Mouse (Mus musculus): Measurements from ENCODE around the gene Pgpep1. TPM values are rescaled to one million over a fixed set of nuclear protein-coding genes. Genes with fewer than 3 reads are reported as not detected.

Gene Pgpep1
- 15.2 and 22.9 TPM in 2 replicates for total RNA-seq (2012; rRNA removed)
- total RNA-seq (2014; rRNA removed): 10.3 and 12.3 TPM in 2 replicates
- polyA plus RNA-seq (2012; ENCODE audit: insufficient read length, low read depth): 30.0 and 35.1 TPM in 2 replicates

DNA sequence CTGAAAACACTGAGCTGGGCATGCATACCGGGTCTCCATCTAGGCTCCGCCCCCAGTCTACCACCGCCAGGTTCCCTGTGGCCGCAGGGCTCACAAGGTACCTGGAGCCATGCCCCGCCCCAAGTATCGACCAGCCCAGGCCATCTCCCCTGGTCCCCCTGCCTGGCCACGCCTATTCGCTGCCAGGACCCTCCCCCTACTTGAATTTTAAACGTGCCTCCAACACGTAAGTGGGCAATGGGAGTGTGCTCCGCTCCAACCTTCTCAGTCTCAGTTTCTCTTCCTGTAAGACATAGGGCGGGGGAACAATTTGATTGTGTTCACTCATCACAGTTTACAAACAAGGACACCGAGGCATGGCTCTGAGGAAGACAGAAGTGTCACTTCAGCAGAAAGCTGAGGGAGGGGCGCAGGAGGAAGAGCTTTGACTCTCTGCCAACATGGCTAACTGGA is at the start of gene Pgpep1:
Gene Pgpep1 (minus strand): TSS at position 116 of the 453 bp plus-strand sequence.
- H3K4me1 ChIP-seq (ENCODE audit: control insufficient read depth in 1 of 2, insufficient read depth in 2 of 2): peaks cover 10 to 47% of the 10 kb centered on the region in 2 experiments
- peak; percentile 56 for DNase-seq (ENCODE audit: extremely low read depth)
- dilution Hi-C loops (cut with MboI; ENCODE audit: extremely low pct_ligation_motif_present, extremely low pct_unique_long_range_greater_than_20kb, low sequenced_read_pairs): no loop called here
- peak within 1 kb of the TSS; percentile 77 for H3K9ac ChIP-seq (ENCODE audit: insufficient read depth, low read depth)
- peaks cover 12% of the 10 kb centered on the region; the same call in 1 of the 2 replicates for H3K79me2 ChIP-seq (replicated peaks; ENCODE audit: control insufficient read depth, extremely low read depth, insufficient read depth, poor library complexity, severe bottlenecking)
- H3K4me3 ChIP-seq (replicated peaks in 1 of 3; ENCODE audit: low read depth in 2 of 3, low read length in 2 of 3, poor library complexity in 1 of 3): peak within 1 kb of the TSS; percentile 79 to 89 (median 80)
- in situ Hi-C loops (cut with MboI; ENCODE audit: low pct_ligation_motif_present, low pct_unique_long_range_greater_than_20kb, low sequenced_read_pairs): loop anchor here (10.0 kb wide), 1 partner anchor 55 kb away; the partner anchor contains the start of gene Gm3336
- 0 out of 2 replicates have a peak, but pooled peaks have one; percentile 21 for TF ChIP-seq POLR2A (IDR thresholded peaks at IDR 0.05; ENCODE audit: low read depth, low read length)
- TF ChIP-seq MAZ (IDR thresholded peaks at IDR 0.05; ENCODE audit: low read depth, low read length): no peak
- TF ChIP-seq MXI1 (IDR thresholded peaks at IDR 0.05; ENCODE audit: low read depth, low read length): peak; percentile 62
- peak; percentile 58 for TF ChIP-seq BHLHE40 (IDR thresholded peaks at IDR 0.05; ENCODE audit: low read depth, low read length)
- peaks cover 1% of the 10 kb centered on the region for H3K27me3 ChIP-seq (replicated peaks)
- no peaks in the 10 kb centered on the region for H3K9me3 ChIP-seq (replicated peaks; ENCODE audit: low read length)
- peak within 1 kb of the TSS; percentile 76 for H3K4me2 ChIP-seq (ENCODE audit: insufficient read depth, low read depth, poor library complexity, severe bottlenecking)
- peaks cover 4 to 27% of the 10 kb centered on the region in 2 experiments for H3K36me3 ChIP-seq (replicated peaks in 1 of 2; ENCODE audit: control insufficient read depth in 1 of 2, insufficient read depth in 1 of 2, low read length in 1 of 2)
- peak within 1 kb of the TSS; percentile 41 for H3K27ac ChIP-seq (ENCODE audit: insufficient read depth, low read depth)

DNA sequence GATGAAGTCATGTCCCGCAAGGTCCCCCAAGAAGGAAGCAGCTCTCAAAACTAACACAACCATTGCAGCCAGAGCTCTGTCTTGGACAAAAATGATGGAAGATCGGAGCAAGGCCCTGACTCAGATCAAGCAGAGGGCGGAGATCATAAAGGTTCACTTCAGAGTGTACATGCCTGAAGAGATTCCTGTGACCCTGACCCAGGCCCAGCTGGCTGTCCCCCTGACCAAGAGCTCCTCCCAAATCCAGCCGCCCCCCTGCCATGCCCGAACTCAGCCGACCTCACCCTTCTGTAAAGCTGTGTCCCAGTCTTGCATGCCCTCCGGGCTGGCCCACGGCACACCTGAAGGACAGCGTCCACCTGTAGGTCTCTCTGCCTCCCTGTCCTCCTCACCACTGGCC is 49.6 kb upstream of the Pgpep1 start:
- no peak for DNase-seq (ENCODE audit: extremely low read depth)
- H3K79me2 ChIP-seq (replicated peaks; ENCODE audit: control insufficient read depth, extremely low read depth, insufficient read depth, poor library complexity, severe bottlenecking): no peaks in the 10 kb centered on the region
- dilution Hi-C loops (cut with MboI; ENCODE audit: extremely low pct_ligation_motif_present, extremely low pct_unique_long_range_greater_than_20kb, low sequenced_read_pairs) (no loop called here), in situ Hi-C loops (cut with MboI; ENCODE audit: low pct_ligation_motif_present, low pct_unique_long_range_greater_than_20kb, low sequenced_read_pairs) (loop anchor here (10.0 kb wide), 2 partner anchors 45 to 135 kb away; partner anchors contain the start of gene Pgpep1)
- H3K27me3 ChIP-seq (replicated peaks): no peaks in the 10 kb centered on the region
- no peak overlapping the region for H3K4me2 ChIP-seq (ENCODE audit: insufficient read depth, low read depth, poor library complexity, severe bottlenecking)
- no peak overlapping the region for H3K27ac ChIP-seq (ENCODE audit: insufficient read depth, low read depth)
- TF ChIP-seq BHLHE40 (IDR thresholded peaks at IDR 0.05; ENCODE audit: low read depth, low read length): no peak
- H3K4me1 ChIP-seq (ENCODE audit: control insufficient read depth in 1 of 2, insufficient read depth in 2 of 2): no peaks in the 10 kb centered on the region
- peaks cover 0 to 30% of the 10 kb centered on the region in 2 experiments for H3K36me3 ChIP-seq (replicated peaks in 1 of 2; ENCODE audit: control insufficient read depth in 1 of 2, insufficient read depth in 1 of 2, low read length in 1 of 2)
- H3K9me3 ChIP-seq (replicated peaks; ENCODE audit: low read length): no peaks in the 10 kb centered on the region
- H3K9ac ChIP-seq (ENCODE audit: insufficient read depth, low read depth): no peak overlapping the region
- H3K4me3 ChIP-seq (replicated peaks in 1 of 3; ENCODE audit: low read depth in 2 of 3, low read length in 2 of 3, poor library complexity in 1 of 3): no peak overlapping the region

DNA sequence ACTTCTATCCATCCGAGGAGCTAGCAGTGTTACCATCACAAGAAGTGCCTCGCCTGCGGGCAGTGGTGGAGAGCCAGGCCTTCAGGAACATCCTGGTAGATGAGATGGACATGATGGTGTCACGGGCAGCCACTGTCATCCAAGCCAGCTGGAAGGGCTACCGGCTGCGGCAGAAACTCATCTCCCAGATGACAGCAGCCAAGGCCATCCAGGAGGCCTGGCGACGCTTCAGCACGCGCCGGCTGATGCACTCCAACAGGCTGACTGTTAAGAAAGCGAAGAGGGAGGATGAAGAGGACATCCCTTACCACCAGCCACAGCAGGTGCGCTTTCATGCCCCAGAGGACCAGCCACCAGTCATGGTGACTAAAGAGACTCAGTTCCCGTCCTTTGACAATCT is 48.1 kb upstream of the Pgpep1 start:
- dilution Hi-C loops (cut with MboI; ENCODE audit: extremely low pct_ligation_motif_present, extremely low pct_unique_long_range_greater_than_20kb, low sequenced_read_pairs) (no loop called here), in situ Hi-C loops (cut with MboI; ENCODE audit: low pct_ligation_motif_present, low pct_unique_long_range_greater_than_20kb, low sequenced_read_pairs) (no loop called here)
- no peak for DNase-seq (ENCODE audit: extremely low read depth)
- TF ChIP-seq UBTF (IDR thresholded peaks at IDR 0.05; ENCODE audit: low read depth, low read length): no peak
- no peak for TF ChIP-seq ETS1 (conservative IDR thresholded peaks at IDR 0.05; ENCODE audit: low read depth, low read length)
- TF ChIP-seq KAT2A (IDR thresholded peaks at IDR 0.05; ENCODE audit: insufficient replicate concordance, low read length): no peak
- no peak for TF ChIP-seq MEF2A (IDR thresholded peaks at IDR 0.05; ENCODE audit: borderline replicate concordance, low read depth, low read length)
- TF ChIP-seq HCFC1 (IDR thresholded peaks at IDR 0.05; ENCODE audit: low read depth, low read length): no peak
- no peak for TF ChIP-seq MAX (IDR thresholded peaks at IDR 0.05; ENCODE audit: low read length)
- TF ChIP-seq GABPA (IDR thresholded peaks at IDR 0.05; ENCODE audit: insufficient replicate concordance, low read depth, low read length): no peak
- TF ChIP-seq ZMIZ1 (IDR thresholded peaks at IDR 0.05; ENCODE audit: low read depth, low read length): no peak
- TF ChIP-seq ELF1 (IDR thresholded peaks at IDR 0.05; ENCODE audit: low read depth, low read length): no peak
- H3K36me3 ChIP-seq (replicated peaks in 1 of 2; ENCODE audit: control insufficient read depth in 1 of 2, insufficient read depth in 1 of 2, low read length in 1 of 2): peaks cover 0 to 37% of the 10 kb centered on the region in 2 experiments
- H3K4me1 ChIP-seq (ENCODE audit: control insufficient read depth in 1 of 2, insufficient read depth in 2 of 2): peaks cover 0 to 2% of the 10 kb centered on the region in 2 experiments; a peak in 2 of 4 replicates
- H3K4me2 ChIP-seq (ENCODE audit: insufficient read depth, low read depth, poor library complexity, severe bottlenecking): no peak overlapping the region
- H3K79me2 ChIP-seq (replicated peaks; ENCODE audit: control insufficient read depth, extremely low read depth, insufficient read depth, poor library complexity, severe bottlenecking): no peaks in the 10 kb centered on the region
- no peaks in the 10 kb centered on the region for H3K9me3 ChIP-seq (replicated peaks; ENCODE audit: low read length)
- no peaks in the 10 kb centered on the region for H3K27me3 ChIP-seq (replicated peaks)
- no peak overlapping the region for H3K9ac ChIP-seq (ENCODE audit: insufficient read depth, low read depth)
- H3K27ac ChIP-seq (ENCODE audit: insufficient read depth, low read depth): no peak overlapping the region
- no peak overlapping the region for H3K4me3 ChIP-seq (replicated peaks in 1 of 3; ENCODE audit: low read depth in 2 of 3, low read length in 2 of 3, poor library complexity in 1 of 3)
